Mouse (Mus musculus) natural killer cell, adult 2 months (primary cell): ENCODE measurements around the gene Prss40.
"Not testable (repeated sequence)": the region's sequence is repeated elsewhere in the genome, so short reads cannot be mapped to it uniquely, and the experiment has no call there.

Experiments used
- DNase-seq, 2 experiments: peaks; one replicate each; pipeline ENCODE4 v3.0.0; 2022; ENCODE audit warnings: low spot score in 2 of 2

Gene Prss40

DNA sequence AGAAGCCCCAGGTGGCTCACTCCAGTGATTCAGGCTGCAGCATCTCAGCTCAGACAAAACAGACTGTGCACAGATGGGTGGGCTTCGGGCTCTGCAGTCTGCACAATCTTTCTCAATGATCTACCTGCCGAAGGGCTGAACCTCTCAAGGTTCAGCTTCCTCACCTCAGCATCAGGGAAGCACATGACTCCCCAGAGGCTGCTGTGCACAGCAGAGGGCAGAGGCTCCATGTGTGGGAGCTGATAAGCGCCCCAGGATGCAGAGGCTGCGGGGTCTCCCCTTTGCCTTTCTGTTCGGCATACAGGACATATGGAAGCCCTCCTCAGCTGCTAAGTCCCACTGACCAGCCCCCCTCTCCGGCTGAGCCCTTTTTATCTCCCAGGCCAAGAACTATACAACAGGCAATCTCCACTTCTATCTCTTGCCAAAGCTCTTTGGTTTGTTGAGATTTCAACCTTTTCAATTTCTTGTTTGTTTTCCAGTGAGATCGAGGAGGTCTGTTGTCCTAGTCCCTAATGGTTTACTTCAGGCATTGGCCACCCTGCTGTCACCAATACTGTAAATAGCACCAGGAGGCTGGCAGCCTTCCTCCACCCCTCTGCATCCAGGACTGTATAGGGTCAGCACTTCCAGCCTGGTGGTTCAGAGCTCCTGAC, 25.6 kb downstream of the Prss40 start, which contains the start of gene Cfc1:
Gene Cfc1, plus strand, starts transcription at position 606 of the 656 bp plus-strand sequence.
- not testable (repeated sequence) for DNase-seq

DNA sequence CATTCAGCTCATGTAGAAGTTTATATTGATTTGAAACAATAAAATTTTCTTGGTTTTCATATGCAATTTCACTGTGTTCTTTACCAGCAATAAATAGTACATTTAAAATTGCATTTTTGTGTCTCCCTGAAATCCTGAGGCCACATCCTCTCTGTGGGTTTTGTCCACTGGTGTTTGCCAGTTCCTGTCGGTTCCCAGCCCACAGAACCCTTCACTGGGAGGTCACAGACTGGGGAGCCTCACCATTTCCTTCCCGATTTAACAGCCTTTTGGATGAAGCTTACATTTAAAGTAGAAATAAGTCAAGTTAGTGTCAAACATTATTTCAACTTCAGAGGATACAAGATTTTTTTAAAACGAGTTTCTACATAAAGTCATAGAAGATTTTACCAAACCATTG, 26.2 kb downstream of the Prss40 start:
- DNase-seq, result not testable (repeated sequence)

DNA sequence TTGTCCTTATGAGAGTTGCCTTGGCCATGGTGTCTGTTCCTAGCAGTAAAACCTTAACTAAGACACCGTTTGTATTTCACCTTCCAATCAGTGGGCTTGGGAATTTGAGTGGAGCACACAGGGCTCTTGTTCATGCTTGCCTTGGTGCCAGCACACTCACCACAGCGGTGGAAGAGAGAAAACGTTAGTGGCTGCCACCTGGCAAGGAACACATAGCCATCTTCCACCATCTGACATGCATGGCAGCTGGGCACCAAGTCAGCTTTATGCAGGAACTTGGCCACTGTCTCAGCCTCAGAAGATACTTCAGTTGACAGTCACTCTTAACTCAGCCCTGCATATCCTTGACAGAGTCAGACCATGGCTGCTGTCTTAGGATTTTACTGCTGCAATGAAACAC, 37.1 kb downstream of the Prss40 start:
- DNase-seq, result no peak

DNA sequence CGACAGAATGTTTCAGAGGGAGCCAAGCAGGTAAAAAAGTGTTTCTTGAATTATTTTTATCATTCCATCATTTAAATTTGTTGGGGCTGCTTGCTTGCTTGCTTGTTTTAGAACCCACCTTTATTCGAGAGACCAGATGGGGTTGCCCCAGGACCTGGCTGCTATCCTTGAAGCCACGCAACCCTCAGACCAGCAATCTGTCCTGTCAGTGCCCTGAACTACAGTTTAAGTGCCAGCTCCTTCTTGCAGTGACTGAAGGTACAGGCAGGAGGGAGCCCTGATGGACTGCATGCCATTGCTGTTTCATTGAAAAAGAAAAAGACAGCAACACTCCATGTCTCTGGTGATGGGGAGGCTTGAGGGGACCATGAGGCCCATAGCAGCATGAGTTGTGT, 37.9 kb downstream of the Prss40 start:
- no peak for DNase-seq

DNA sequence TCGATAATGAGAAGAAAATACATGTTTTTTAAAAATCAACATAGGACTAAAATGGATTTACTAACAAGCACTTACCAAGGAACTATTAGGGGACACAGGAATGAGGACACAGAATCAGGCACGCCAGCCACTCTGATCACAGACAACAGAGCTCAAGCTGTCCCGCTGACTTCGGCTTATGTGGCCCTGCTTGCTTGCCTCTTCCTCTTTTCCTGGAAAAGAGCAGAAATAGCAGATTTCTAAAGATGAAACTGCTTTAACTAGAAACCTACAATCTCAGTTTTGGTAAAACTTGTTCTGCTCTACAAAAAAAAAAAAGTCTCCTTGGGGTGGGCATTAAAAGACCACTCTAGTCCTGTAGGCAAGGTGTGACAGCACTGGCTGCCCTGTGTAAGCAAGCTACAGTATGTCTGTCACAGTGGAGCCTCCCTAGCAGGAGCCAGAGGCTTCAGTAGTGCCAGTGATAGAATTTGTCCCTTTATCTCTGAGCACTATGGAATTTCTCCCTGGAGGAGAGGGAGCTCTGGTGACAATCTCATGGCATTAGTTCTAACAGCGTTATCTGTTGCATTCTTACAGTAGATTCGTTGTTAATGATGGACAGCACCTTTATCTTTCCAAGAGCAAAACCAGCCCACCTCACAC, 38.4 kb downstream of the Prss40 start:
- DNase-seq, result no peak

DNA sequence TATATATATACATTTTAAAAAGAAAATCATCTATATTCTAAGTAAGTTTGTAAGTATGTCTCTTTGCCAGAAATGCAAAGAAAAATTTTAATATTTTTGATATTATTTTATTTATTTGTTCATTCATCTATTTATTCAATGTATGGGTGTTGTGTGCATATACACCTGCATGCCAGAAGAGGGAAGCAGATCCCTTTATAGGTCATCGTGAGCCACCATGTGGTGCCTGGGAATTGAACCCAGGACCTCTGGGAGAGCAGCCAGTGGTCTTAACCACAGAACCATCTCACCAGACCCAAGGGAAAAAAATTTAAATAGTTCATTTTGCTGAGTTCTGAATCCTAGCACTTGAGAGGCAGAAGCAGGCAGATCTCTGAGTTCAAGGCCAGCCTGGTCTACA, 42.5 kb downstream of the Prss40 start:
- no peak for DNase-seq

DNA sequence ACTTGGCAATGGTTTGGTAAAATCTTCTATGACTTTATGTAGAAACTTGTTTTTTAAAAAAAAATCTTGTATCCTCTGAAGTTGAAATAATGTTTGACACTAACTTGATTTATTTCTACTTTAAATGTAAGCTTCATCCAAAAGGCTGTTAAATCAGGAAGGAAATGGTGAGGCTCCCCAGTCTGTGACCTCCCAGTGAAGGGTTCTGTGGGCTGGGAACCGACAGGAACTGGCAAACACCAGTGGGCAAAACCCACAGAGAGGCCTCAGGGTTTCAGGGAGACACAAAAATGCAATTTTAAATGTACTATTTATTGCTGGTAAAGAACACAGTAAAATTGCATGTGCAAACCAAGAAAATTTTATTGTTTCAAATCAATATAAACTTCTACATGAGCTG, 42.9 kb downstream of the Prss40 start:
- not testable (repeated sequence) for DNase-seq

DNA sequence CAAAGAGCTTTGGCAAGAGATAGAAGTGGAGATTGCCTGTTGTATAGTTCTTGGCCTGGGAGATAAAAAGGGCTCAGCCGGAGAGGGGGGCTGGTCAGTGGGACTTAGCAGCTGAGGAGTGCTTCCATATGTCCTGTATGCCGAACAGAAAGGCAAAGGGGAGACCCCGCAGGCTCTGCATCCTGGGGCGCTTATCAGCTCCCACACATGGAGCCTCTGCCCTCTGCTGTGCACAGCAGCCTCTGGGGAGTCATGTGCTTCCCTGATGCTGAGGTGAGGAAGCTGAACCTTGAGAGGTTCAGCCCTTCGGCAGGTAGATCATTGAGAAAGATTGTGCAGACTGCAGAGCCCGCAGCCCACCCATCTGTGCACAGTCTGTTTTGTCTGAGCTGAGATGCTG, 43.4 kb downstream of the Prss40 start:
- DNase-seq, result not testable (repeated sequence)

DNA sequence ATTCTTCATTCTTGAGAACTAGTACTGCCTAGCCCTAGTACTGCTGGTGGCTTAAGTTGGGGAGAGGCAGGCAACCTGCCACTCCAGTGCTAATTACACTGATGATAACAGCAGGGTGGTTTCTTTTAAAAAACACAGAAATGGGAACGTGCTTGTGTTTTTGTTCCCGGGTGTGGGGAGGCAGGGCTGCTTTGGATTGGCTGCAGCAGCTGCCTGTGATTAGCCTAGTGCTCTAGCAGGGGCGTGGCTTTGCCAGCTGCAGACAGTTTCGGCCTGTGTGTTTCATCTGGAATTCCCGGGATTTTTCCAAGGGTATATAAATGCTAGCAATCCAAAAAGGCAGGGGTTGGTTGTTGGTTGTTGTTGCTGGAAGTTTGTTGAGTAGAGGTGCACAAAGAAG, 44.1 kb downstream of the Prss40 start:
- no peak for DNase-seq

DNA sequence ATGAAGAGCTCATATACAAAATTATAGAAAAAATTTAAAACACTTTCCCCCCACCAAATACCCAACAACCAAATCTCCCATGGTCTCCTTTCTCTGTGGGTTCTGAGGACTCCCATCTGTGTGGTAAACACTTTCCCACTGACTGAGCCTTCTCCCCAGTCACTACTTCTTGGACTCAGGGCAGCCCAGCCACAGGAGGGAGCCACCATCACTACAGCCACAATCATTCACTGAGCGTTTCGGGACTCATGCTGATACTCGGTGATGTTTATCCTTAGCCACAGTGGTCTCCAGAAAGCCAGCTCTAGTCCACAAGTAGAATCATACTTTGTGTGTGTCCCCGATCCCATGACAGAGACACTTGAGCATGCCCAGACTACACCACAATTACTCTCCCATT, 47.7 kb downstream of the Prss40 start:
- no peak for DNase-seq

DNA sequence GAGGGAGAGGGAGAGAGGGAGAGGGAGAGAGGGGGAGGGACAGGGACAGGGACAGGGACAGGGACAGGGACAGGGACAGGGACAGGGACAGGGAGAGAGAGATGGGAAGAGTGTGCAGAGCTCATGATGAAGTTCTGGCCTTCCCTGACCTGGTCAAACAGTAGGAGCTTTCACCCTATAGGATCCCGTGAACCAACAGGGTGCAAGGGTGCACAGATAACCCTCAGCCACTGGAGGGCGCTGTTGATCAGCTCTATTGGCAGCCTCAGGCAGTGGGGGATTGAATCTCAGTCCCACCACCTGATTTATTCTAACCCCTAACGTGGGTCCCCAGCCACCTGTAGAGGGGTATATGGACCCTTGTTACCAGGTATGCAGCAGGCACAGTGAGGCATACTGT, 49.7 kb downstream of the Prss40 start:
- peak; percentile 66 to 73 for DNase-seq

DNA sequence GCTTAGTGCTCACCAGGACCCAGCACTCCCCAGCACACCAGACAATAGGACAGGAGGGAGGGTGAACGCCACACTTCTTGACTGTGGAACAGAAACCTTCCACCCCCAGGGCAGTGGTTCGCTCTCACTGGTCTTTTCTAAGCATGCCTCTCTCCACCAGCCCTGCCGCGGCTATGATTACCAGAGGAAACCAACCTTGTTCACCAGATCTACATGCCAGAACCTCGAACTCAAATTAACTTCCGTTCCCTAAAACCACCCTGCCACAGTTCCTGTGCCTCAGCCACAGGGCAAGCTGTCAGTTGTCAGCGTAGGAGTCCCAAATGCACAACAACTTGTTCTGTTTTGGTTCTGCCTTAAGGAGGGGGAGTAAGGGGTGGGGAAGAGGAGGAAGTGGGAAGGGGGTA, 50.2 kb downstream of the Prss40 start:
- peak; percentile 58 to 63 for DNase-seq

DNA sequence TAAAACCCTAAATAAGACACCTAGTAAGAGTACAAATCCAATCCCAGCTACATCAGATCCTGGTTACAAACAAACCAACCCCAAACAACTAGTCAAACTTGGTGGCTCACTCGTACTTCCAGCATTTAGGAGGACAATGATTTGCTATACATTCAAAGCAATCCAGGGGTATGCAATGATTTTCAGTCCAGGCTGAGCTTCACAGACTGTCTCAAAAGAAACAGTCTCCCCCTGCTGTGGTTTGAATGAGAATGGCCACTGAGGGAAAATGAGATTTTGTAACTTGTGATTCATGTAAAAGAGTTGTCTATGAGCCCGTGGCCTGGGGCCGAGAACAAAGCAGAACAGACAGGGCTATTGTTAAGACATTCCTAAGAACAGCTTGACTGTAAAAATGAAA, 52.8 kb downstream of the Prss40 start:
- DNase-seq, result no peak

DNA sequence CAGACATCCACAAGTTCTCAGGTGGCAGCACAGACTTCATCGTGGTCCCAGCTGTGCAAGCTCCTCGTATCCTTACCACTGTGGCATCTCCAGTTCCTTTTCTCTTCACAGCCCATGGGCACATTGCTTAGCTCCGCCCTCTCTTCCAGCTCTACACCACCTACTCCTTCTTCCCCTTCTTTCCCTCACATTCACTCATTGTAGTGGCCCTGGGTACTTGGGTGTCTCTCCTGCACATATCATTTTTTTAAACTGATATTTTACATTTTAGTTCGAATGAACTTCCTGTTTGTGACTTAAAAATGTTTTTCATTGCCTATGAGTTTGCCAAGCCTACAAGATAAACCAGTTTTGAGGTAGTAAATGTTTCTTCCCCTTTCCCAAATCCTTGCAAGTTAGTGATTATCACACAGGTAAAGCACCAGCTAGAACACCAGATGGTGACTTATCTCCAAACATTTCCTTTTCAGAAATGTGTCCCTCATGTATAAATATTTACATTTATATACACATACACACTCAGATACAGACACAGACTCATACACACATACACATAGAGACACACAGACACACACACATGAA, 54.7 kb downstream of the Prss40 start:
- no peak for DNase-seq

DNA sequence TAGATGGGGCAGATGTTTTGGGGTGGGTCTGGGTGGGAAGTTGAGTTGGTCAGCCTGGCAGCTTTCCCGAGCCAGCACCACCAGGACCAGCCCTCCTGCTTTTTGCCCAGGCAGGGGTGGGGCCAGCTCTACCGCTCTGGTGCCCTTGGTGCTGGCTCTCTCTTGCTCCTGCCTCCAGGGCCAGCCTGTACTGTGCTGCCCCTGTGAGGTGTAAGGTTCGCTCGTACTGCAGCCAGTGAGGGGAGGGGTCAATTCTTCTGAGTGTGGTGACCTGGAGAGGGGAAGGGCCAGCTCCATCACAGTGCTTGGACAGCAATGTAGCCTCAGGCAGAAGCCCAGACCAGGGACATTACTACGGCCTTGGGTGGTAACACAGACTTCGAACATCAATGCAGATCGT, 55.4 kb downstream of the Prss40 start:
- no peak for DNase-seq

DNA sequence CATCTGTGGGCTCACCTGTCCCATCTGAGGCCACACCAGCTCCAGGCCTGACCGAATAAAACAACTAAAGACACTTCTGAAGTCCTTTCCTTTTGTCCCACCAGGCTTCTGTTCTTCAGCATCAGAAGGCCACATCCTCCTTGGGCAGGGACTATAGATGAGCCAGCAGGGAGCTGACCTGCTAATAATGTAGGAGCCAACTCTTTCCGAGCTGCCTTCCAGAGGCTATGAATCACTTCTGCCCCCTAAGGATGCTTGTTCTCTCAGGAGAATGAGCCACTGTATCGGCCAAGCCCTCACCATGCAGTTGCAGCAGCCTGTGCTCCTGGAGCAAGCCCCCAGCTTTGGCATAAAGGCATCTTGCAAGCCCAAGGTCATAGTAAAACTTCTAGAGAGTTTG, 57.8 kb downstream of the Prss40 start:
- no peak for DNase-seq
